Mouse (Mus musculus): ENCODE measurements around the gene Cnih2.

Gene Cnih2

DNA sequence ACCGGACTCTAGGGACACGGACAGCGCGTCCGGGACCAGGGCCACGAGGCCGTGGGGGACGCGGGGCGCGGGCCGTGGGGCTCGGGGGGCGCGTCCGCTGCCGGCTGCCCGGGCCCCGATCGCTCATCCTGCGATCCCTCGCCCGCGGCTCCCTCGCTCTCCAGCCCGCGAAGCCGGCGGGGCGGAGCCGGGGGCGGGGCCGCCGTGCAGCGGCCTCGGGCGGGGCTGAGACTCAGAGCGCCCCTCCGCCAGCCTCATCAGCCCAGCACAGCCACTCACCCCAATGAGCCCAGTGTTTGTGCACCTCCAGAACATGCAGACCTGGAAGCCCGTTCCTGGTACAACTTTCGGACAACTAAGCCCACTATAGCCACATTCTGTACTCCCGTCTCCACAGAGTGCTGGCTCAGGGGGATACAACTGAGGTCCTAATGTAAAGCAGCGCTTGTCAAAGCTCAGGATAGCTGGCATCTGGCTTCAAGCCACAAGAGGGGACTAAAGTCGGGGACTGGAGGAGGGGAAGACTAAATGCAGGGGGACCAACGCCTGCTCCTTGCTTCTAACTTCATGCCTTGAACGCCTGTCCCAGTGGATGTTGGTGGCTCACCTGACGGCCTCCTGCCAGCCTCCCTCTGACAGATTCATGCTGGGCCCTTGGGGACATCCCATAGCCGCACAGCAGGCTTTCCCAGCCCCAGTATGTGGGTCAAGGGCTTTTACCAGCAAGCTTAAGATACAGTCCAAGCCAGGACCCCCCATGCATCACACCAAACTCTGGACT is at the start of gene Cnih2:
Gene Cnih2, minus strand, starts transcription at position 159 of the 781 bp plus-strand sequence.
- DNase-seq (ENCODE audit: low read depth), result peak; percentile 73

DNA sequence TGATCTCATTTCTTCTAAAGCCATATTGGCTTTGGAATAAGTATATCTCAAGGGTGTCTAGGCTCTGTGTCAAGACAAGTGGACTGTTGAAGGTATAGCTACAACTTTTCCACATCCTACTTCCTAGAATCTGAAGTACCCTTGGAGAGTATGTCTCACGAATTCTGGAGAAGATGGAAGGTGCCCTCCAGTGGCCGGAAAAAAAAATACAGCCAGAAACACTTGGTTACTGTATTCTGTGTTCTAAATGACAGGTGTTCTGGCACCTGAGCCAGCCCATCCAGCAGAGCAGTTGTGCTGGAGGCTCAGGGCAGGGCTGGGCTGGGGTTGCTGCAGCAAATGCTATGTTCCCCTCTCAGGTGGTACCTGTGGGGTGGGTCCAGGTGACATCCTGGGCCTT is 41.3 kb upstream of the Cnih2 start:
- DNase-seq (ENCODE audit: low read depth), result peak; percentile 73

GRCm38 (mm10) chr19:5131237-5131636 is 32.9 kb upstream of the Cnih2 start:
- DNase-seq (ENCODE audit: low read depth), result no peak

DNA sequence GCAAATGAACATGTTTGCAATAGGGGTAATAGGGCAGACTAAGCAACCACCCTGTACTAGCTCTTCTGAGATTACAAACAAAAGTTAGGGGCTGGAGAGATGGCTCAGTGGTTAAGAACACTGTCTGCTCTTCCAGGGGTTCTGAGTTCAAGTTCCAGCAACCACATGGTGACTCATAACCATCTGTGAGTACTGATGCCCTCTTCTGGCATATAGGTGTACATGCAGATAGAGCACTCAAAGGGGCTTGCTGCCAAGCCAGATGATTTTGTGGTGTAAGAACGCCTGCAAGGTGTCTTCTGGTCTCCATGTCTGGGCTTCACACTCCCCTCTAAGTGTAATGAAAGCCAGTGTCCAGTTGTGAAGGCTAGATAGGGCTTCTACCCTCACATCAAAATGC is 31.4 kb upstream of the Cnih2 start:
- peak; percentile 52 for DNase-seq (ENCODE audit: low read depth)

DNA sequence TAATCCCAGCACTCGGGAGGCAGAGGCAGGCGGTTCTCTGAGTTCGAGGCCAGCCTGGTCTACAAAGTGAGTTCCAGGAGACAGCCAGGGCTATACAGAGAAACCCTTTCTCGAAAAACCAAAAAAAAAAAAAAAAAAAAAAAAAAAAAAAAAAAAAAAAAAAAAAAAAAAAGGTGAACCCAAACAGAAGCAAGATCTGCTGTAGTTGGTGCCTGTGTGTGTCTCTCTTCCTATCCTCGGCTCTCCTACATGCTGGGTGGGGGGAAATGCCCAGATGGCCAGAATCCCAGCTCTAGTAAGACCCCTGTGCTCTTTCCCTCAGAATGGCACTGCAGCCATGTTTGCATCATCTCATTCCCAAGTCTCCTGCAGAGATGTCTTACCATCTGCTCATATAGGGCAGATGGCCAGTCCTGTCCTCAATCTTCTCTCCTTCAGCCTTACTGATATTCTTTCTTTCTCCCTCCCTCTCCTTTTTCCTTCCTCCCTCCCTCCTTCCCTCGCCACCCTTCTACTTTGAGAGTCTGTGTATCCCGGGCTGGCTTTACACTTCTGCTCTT is 25.8 kb upstream of the Cnih2 start:
- no peak for DNase-seq (ENCODE audit: low read depth)

DNA sequence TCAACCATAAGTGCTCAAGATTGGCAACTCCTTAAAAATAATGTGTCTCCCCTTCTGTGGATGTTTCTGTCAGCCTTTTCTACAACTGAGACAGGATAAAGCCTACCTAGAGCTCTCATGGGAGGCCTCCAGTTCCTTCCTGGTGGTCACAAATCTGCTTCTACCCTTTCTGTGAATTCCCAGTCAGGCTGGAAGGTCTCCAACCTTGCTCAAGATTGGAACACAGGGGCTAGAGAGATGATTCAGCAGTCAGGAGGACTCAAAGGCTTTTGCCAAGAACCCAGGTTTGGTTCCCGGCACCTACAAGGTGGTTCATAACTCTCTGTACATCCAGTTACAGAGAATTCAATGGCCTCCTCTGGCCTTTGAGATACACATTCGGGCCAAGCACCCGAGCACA is 24.9 kb upstream of the Cnih2 start:
- no peak for DNase-seq (ENCODE audit: low read depth)

- no peak for DNase-seq (ENCODE audit: low read depth)
These were observed 24.2 kb upstream of the Cnih2 start for GRCm38 (mm10) chr19:5122492-5122891.

GRCm38 (mm10) chr19:5118384-5118698 is 20.0 kb upstream of the Cnih2 start, which contains the start of gene Klc2:
TSS of gene Klc2 (minus strand) at chr19:5118560.
- no peak for DNase-seq (ENCODE audit: low read depth)

GRCm38 (mm10) chr19:5117494-5118383 is 19.4 kb upstream of the Cnih2 start:
- DNase-seq (ENCODE audit: low read depth), result peak; percentile 84

GRCm38 (mm10) chr19:5113783-5114182 is 15.5 kb upstream of the Cnih2 start:
- no peak for DNase-seq (ENCODE audit: low read depth)

- peak; percentile 60 for DNase-seq (ENCODE audit: low read depth)
These were observed 11.5 kb upstream of the Cnih2 start for GRCm38 (mm10) chr19:5109659-5110453.

DNA sequence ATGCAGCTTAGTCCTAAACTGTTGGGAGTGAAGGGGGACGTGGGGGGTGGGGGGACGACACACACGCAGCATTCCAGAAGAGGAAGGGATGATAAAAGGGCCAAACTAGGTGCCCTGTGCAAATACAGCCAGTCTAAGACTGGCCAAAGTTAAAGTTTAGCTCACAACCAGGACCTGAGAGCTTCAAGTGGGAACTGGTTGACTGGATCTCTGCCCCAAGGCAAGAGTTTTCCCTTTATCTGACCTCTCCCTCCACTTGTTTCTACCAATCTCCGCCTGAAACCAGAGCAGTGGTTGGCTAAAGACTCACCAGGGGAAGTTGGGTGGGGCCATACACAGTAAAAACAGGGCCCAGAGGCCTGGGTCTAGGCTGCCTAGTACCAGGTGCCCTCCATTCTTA is 10.4 kb upstream of the Cnih2 start:
- no peak for DNase-seq (ENCODE audit: low read depth)

DNA sequence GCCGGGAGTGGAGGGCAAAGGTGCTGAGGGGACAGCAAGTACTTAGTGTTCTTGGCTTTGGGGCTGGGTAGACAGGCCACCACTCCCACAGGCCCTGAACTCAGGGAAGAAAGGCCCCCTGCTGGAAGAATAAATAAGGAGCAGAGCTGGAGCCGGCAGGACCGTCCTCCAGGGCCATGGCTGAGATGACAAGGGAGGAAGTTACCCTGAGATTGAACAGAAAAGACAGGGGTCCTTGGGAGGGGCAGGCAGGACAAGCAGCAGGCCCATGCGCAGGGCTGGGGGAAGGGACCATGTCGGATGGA is 9.9 kb upstream of the Cnih2 start:
- DNase-seq (ENCODE audit: low read depth), result peak; percentile 37

- DNase-seq (ENCODE audit: low read depth), result no peak
These were observed 9.4 kb upstream of the Cnih2 start for GRCm38 (mm10) chr19:5107556-5108270.

GRCm38 (mm10) chr19:5106731-5107191 is 8.4 kb upstream of the Cnih2 start, which contains the start of gene Rab1b:
TSS of gene Rab1b (minus strand) at chr19:5107072.
- DNase-seq (ENCODE audit: low read depth), result peak; percentile 99

DNA sequence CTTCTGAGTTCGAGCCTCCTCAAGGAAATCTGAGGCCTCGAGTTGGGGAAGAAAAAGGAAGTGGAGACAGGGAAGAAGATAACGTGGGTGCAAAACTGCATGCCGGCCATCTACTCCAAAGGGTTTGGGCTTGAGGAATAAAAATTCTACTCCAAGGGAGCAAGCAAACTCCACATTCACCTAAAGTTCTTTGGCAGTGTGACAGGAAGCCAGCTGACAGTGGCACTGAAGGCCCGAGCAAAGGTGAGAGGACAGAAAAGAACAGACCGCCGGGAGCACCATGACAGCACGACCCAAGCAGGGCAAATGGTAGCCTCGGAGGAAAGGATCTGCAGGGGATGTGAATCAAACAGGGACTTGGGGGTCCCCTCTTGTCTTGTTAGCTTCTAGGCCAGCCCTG is 7.8 kb upstream of the Cnih2 start:
- no peak for DNase-seq (ENCODE audit: low read depth)

GRCm38 (mm10) chr19:5097521-5098362 is 579 bp downstream of the Cnih2 start:
- peak; percentile 40 for DNase-seq (ENCODE audit: low read depth)

- DNase-seq (ENCODE audit: low read depth), result peak; percentile 64
These were observed 2.3 kb downstream of the Cnih2 start for GRCm38 (mm10) chr19:5095887-5096474.

DNA sequence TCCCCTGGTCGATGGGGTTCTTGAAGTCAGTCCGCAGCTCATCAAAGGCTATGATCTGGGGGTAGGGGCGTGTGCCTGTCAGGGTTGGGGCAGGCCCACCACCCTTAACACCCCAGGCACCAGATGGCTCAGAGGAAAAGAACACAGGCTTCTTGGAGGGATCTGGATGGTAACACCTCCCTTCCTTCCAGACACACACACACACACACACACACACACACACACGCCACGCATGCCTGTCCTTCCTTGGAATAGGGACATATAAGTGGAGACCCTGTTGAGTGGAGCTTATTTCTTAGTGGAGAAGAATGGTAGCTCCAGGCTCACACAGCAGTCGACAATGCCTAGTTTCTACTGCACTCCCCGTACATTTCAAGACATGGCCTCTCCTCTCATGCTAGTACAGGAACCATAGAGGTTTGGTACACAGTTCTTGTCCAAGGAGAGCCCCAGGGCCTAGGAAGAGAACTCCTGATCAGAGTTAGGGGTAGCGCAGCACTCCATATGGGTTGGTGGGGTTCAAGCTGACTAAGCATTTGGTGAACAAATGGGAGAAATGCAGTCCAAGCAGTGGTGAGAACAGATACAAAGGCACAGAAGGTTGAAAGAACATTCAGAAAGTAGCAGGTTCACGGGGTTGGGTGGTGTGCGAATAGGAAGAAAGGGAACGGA is 3.4 kb downstream of the Cnih2 start:
- peak; percentile 29 for DNase-seq (ENCODE audit: low read depth)

Data from induced T-regulatory cell, adult 2 months (primary cell).